Mouse (Mus musculus): Measurements from ENCODE around the gene 4930432K21Rik. TPM values are rescaled to one million over a fixed set of nuclear protein-coding genes. Genes with fewer than 3 reads are reported as not detected.

The 4930432K21Rik gene
- total and polyA plus RNA-seq, 3 experiments = 0.09 TPM; not detected in 2

GRCm38 (mm10) chr8:84183261-84184084 lies 35.6 kb downstream of the 4930432K21Rik start:
- Histone ChIP-seq H3K4me3 (replicated peaks in 1 of 3; ENCODE audit: low read depth in 2 of 3, low read length in 2 of 3, poor library complexity in 1 of 3) (no peak overlapping the region), H3K27ac (ENCODE audit: insufficient read depth, low read depth) (no peak overlapping the region), H3K9me3 (replicated peaks; ENCODE audit: low read length) (peaks cover 4% of the 10 kb centered on the region), H3K27me3 (replicated peaks) (peaks cover 6% of the 10 kb centered on the region), H3K79me2 (replicated peaks; ENCODE audit: control insufficient read depth, extremely low read depth, insufficient read depth, poor library complexity, severe bottlenecking) (no peaks in the 10 kb centered on the region), H3K4me2 (ENCODE audit: insufficient read depth, low read depth, poor library complexity, severe bottlenecking) (no peak overlapping the region), H3K36me3 (replicated peaks in 1 of 2; ENCODE audit: control insufficient read depth in 1 of 2, insufficient read depth in 1 of 2, low read length in 1 of 2) (no peaks in the 10 kb centered on the region), H3K4me1 (ENCODE audit: control insufficient read depth in 1 of 2, insufficient read depth in 2 of 2) (peaks cover 3 to 11% of the 10 kb centered on the region in 2 experiments; a peak in 2 of 4 replicates), H3K9ac (ENCODE audit: insufficient read depth, low read depth) (no peak overlapping the region)
- dilution Hi-C loops (cut with MboI; ENCODE audit: extremely low pct_ligation_motif_present, extremely low pct_unique_long_range_greater_than_20kb, low sequenced_read_pairs) (no loop called here), in situ Hi-C loops (cut with MboI; ENCODE audit: low pct_ligation_motif_present, low pct_unique_long_range_greater_than_20kb, low sequenced_read_pairs) (loop anchor here (10.0 kb wide), 1 partner anchor 91 kb away; the partner anchor contains the start of gene Ccdc130)
- DNase-seq (ENCODE audit: extremely low read depth) = no peak
- TF ChIP-seq IRF4 (IDR thresholded peaks at IDR 0.05; ENCODE audit: low read depth, low read length) (no peak), SMC3 (IDR thresholded peaks at IDR 0.05; ENCODE audit: low read depth, low read length) (no peak), GABPA (IDR thresholded peaks at IDR 0.05; ENCODE audit: insufficient replicate concordance, low read depth, low read length) (no peak), BHLHE40 (IDR thresholded peaks at IDR 0.05; ENCODE audit: low read depth, low read length) (no peak), ZKSCAN1 (IDR thresholded peaks at IDR 0.05; ENCODE audit: borderline replicate concordance, low read depth, low read length) (no peak), E2F4 (IDR thresholded peaks at IDR 0.05; ENCODE audit: insufficient replicate concordance, low read depth, low read length) (no peak), POLR2A (IDR thresholded peaks at IDR 0.05; ENCODE audit: low read depth, low read length) (no peak), POLR2AphosphoS2 (IDR thresholded peaks at IDR 0.05; ENCODE audit: low read depth, low read length) (no peak), ZC3H11A (IDR thresholded peaks at IDR 0.05; ENCODE audit: low read depth, low read length) (no peak), NELFE (IDR thresholded peaks at IDR 0.05; ENCODE audit: low read depth, low read length) (no peak), ZMIZ1 (IDR thresholded peaks at IDR 0.05; ENCODE audit: low read depth, low read length) (no peak), TBP (conservative IDR thresholded peaks at IDR 0.05; ENCODE audit: low read depth, low read length) (no peak), HCFC1 (IDR thresholded peaks at IDR 0.05; ENCODE audit: low read depth, low read length) (no peak)

GRCm38 (mm10) chr8:84184085-84185043 lies 36.5 kb downstream of the 4930432K21Rik start:
- no peak for TF ChIP-seq POLR2A (IDR thresholded peaks at IDR 0.05; ENCODE audit: low read depth, low read length)
- no peak for TF ChIP-seq USF1 (IDR thresholded peaks at IDR 0.05; ENCODE audit: low read depth, low read length)
- TF ChIP-seq UBTF (IDR thresholded peaks at IDR 0.05; ENCODE audit: low read depth, low read length) = no peak
- TF ChIP-seq SIN3A (IDR thresholded peaks at IDR 0.05; ENCODE audit: low read length) = no peak
- no peak for TF ChIP-seq NELFE (IDR thresholded peaks at IDR 0.05; ENCODE audit: low read depth, low read length)
- no peak for TF ChIP-seq PAX5 (IDR thresholded peaks at IDR 0.05; ENCODE audit: low read length)
- TF ChIP-seq ZNF384 (IDR thresholded peaks at IDR 0.05; ENCODE audit: low read depth, low read length) = no peak
- no peak for TF ChIP-seq MXI1 (IDR thresholded peaks at IDR 0.05; ENCODE audit: low read depth, low read length)
- TF ChIP-seq ZKSCAN1 (IDR thresholded peaks at IDR 0.05; ENCODE audit: borderline replicate concordance, low read depth, low read length) = no peak
- TF ChIP-seq POLR2AphosphoS2 (IDR thresholded peaks at IDR 0.05; ENCODE audit: low read depth, low read length) = no peak
- no peak for TF ChIP-seq MAX (IDR thresholded peaks at IDR 0.05; ENCODE audit: low read length)
- no peak for TF ChIP-seq CHD1 (IDR thresholded peaks at IDR 0.05; ENCODE audit: low read depth, low read length)
- no peak for TF ChIP-seq MAFK (IDR thresholded peaks at IDR 0.05; ENCODE audit: insufficient replicate concordance, low read length)
- TF ChIP-seq MAZ (IDR thresholded peaks at IDR 0.05; ENCODE audit: low read depth, low read length) = no peak
- TF ChIP-seq ELF1 (IDR thresholded peaks at IDR 0.05; ENCODE audit: low read depth, low read length) = no peak
- TF ChIP-seq CTCF (conservative IDR thresholded peaks at IDR 0.05 in 1 of 2, IDR thresholded peaks at IDR 0.05 in 1 of 2; ENCODE audit: low read depth in 2 of 2, low read length in 2 of 2) = no peak
- no peak for TF ChIP-seq EP300 (IDR thresholded peaks at IDR 0.05; ENCODE audit: low read length)
- TF ChIP-seq SMC3 (IDR thresholded peaks at IDR 0.05; ENCODE audit: low read depth, low read length) = no peak
- in situ Hi-C loops (cut with MboI; ENCODE audit: low pct_ligation_motif_present, low pct_unique_long_range_greater_than_20kb, low sequenced_read_pairs) = loop anchor here (10.0 kb wide), 1 partner anchor 90 kb away; the partner anchor contains the start of gene Ccdc130
- DNase-seq (ENCODE audit: extremely low read depth) = no peak
- dilution Hi-C loops (cut with MboI; ENCODE audit: extremely low pct_ligation_motif_present, extremely low pct_unique_long_range_greater_than_20kb, low sequenced_read_pairs) = no loop called here
- H3K79me2 ChIP-seq (replicated peaks; ENCODE audit: control insufficient read depth, extremely low read depth, insufficient read depth, poor library complexity, severe bottlenecking) = no peaks in the 10 kb centered on the region
- H3K9ac ChIP-seq (ENCODE audit: insufficient read depth, low read depth) = no peak overlapping the region
- no peak overlapping the region for H3K4me3 ChIP-seq (replicated peaks in 1 of 3; ENCODE audit: low read depth in 2 of 3, low read length in 2 of 3, poor library complexity in 1 of 3)
- H3K27me3 ChIP-seq (replicated peaks) = no peaks in the 10 kb centered on the region
- H3K4me2 ChIP-seq (ENCODE audit: insufficient read depth, low read depth, poor library complexity, severe bottlenecking) = no peak overlapping the region
- H3K9me3 ChIP-seq (replicated peaks; ENCODE audit: low read length) = peaks cover 4% of the 10 kb centered on the region
- no peak overlapping the region for H3K27ac ChIP-seq (ENCODE audit: insufficient read depth, low read depth)
- H3K36me3 ChIP-seq (replicated peaks in 1 of 2; ENCODE audit: control insufficient read depth in 1 of 2, insufficient read depth in 1 of 2, low read length in 1 of 2) = no peaks in the 10 kb centered on the region
- peaks cover 3 to 11% of the 10 kb centered on the region in 2 experiments; a peak in 2 of 4 replicates for H3K4me1 ChIP-seq (ENCODE audit: control insufficient read depth in 1 of 2, insufficient read depth in 2 of 2)
